Mouse (Mus musculus) liver, adult 2 months (tissue): ENCODE measurements at regions not wholly inside any gene's neighbourhood (a gene's known extent, or its start where the extent isn't known, plus 50 kb on each side); places are given as distances from the start of the nearest gene placed in this dataset.

Experiments used
- CTCF ChIP-seq: fragments of 200-500 bp; IDR thresholded peaks from 2 replicates; pipeline ENCODE4 v1.5.1; 2011; ENCODE audit warnings: low read depth, low read length, control low read depth
- POLR2A ChIP-seq: fragments of 200-500 bp; IDR thresholded peaks from 2 replicates; pipeline ENCODE4 v1.6.1; 2011; ENCODE audit warnings: low read length, control low read depth; ENCODE audit not compliant: insufficient read depth; ENCODE audit errors: extremely low read depth

DNA sequence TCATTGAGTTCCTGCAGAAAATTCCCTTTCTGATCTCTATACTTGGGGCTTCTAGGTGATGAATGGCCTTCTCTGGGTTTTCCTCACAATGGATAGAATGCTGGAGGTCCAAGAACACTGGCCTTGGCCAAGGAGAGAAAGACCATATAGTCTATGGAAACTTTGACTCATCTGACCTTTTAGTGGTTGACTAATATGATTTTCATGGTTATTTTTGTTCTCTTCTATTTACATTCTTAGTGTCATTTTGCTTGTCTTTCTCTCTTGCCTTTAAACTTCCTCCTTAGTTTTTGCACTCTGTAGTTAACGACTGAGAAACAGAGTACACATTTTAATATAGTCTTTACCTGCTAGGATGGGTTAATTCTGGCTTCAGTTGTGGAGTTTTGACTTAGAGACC, 65.6 kb downstream of the Rtl9 start:
- TF ChIP-seq CTCF, result no peak
- TF ChIP-seq POLR2A, result no peak
